Mouse (Mus musculus) gastrocnemius, postnatal 36 days (tissue): Measurements from ENCODE around the gene Sypl2. TPM values are rescaled to one million over a fixed set of nuclear protein-coding genes. Genes with fewer than 3 reads are reported as not detected.
A peak's percentile ranks its signal among the peaks of the same experiment; 100 is the strongest.

Experiments
- DNase-seq, 2 experiments: peaks; one replicate each; pipeline ENCODE4 v3.0.0; 2022
- intact Hi-C: fragments of 180-260 bp; cut with DNase I; formaldehyde crosslinking; loops from one replicate; pipeline ENCODE4 v1.15.1; 2025
- total RNA-seq, 2 experiments: library from RNA; stranded (reverse); gene quantifications; 2 replicates each; pipeline ENCODE4 v1.2.3; 2021

Gene Sypl2
- total RNA-seq, 2 experiments from 2014 or later: 479 to 547 TPM

GRCm38 (mm10) chr3:108209001-108209400, 17.4 kb downstream of the Sypl2 start:
- intact Hi-C loops: no loop called here
- no peak for DNase-seq

- DNase-seq: no peak
- intact Hi-C loops: no loop called here
Observed at GRCm38 (mm10) chr3:108206731-108207375, 19.6 kb downstream of the Sypl2 start.

GRCm38 (mm10) chr3:108205601-108206000, 20.8 kb downstream of the Sypl2 start:
- no peak for DNase-seq
- intact Hi-C loops: no loop called here

- intact Hi-C loops: loop anchor here (1.0 kb wide), 1 partner anchor 40 kb away; no protein-coding TSS in a partner anchor
- no peak for DNase-seq
Observed at GRCm38 (mm10) chr3:108204470-108204869, 22.0 kb downstream of the Sypl2 start.

- peak; percentile 76 to 79 for DNase-seq
- intact Hi-C loops: loop anchor here (1.0 kb wide), 1 partner anchor 39 kb away; no protein-coding TSS in a partner anchor
Observed at GRCm38 (mm10) chr3:108203621-108204325, 22.7 kb downstream of the Sypl2 start.

GRCm38 (mm10) chr3:108203212-108203611, 23.2 kb downstream of the Sypl2 start:
- no peak for DNase-seq
- intact Hi-C loops: no loop called here

GRCm38 (mm10) chr3:108202506-108202905, 23.9 kb downstream of the Sypl2 start:
- no peak for DNase-seq
- intact Hi-C loops: no loop called here

- DNase-seq: peak; percentile 94 to 95
- intact Hi-C loops: no loop called here
Observed at GRCm38 (mm10) chr3:108200329-108201323, 25.8 kb downstream of the Sypl2 start, which contains the start of gene Cyb561d1. TSS of gene Cyb561d1 (minus strand) at chr3:108201212.

GRCm38 (mm10) chr3:108199231-108199630, 27.2 kb downstream of the Sypl2 start:
- intact Hi-C loops: no loop called here

GRCm38 (mm10) chr3:108197066-108197497, 29.4 kb downstream of the Sypl2 start:
- DNase-seq: peak in 1 of 2 experiments; percentile 35
- intact Hi-C loops: no loop called here

More at GRCm38 (mm10) chr3:108199231-108199630, 27.2 kb downstream of the Sypl2 start:
- no peak for DNase-seq

- no peak for DNase-seq
- intact Hi-C loops: no loop called here
Observed at GRCm38 (mm10) chr3:108195941-108196590, 30.4 kb downstream of the Sypl2 start.

- DNase-seq: no peak
- intact Hi-C loops: no loop called here
Observed at GRCm38 (mm10) chr3:108195287-108195686, 31.2 kb downstream of the Sypl2 start.

GRCm38 (mm10) chr3:108193686-108194085, 32.8 kb downstream of the Sypl2 start:
- intact Hi-C loops: loop anchor here (1.0 kb wide), 1 partner anchor 40 kb away; no protein-coding TSS in a partner anchor
- no peak for DNase-seq

- intact Hi-C loops: no loop called here
- DNase-seq: no peak
Observed at GRCm38 (mm10) chr3:108189897-108190296, 36.6 kb downstream of the Sypl2 start.

GRCm38 (mm10) chr3:108188716-108189490, 37.5 kb downstream of the Sypl2 start:
- intact Hi-C loops: no loop called here
- DNase-seq: no peak

- intact Hi-C loops: no loop called here
- no peak for DNase-seq
Observed at GRCm38 (mm10) chr3:108187111-108187795, 39.2 kb downstream of the Sypl2 start.

- peak; percentile 29 to 61 for DNase-seq
- intact Hi-C loops: no loop called here
Observed at GRCm38 (mm10) chr3:108186098-108187047, 40.1 kb downstream of the Sypl2 start, which contains the start of gene Amigo1. TSS of gene Amigo1 (plus strand) at chr3:108186335.
